In genomic region chr2:149896337-149896736, GRCm38 (mm10) we compare ENCODE assay signal across 22 mouse cellular contexts.
"Had no signal": no experiment of that assay in that cellular context is flagged by ENCODE, and none has a peak within 500 bp of the region (broad histone marks: within the 10 kb centered on the region; RNA-seq: fewer than 3 reads in every experiment).

No protein-coding gene starts in this region.

- H3K9ac ChIP-seq: embryonic facial prominence, embryonic 12.5 days; embryonic facial prominence, embryonic 13.5 days; embryonic facial prominence, embryonic 15.5 days; forebrain, embryonic 12.5 days; forebrain, embryonic 13.5 days; forebrain, embryonic 15.5 days; forebrain, postnatal 0 days had no signal

- H3K9me3 ChIP-seq: embryonic facial prominence, embryonic 10.5 days; embryonic facial prominence, embryonic 12.5 days; embryonic facial prominence, embryonic 13.5 days; embryonic facial prominence, embryonic 15.5 days; forebrain, embryonic 10.5 days; forebrain, embryonic 12.5 days; forebrain, embryonic 13.5 days; forebrain, embryonic 15.5 days; heart, embryonic 10.5 days had no signal

- H3K4me2 ChIP-seq: embryonic facial prominence, embryonic 12.5 days; embryonic facial prominence, embryonic 13.5 days; embryonic facial prominence, embryonic 15.5 days; forebrain, embryonic 12.5 days; forebrain, embryonic 13.5 days; forebrain, embryonic 15.5 days had no signal

- H3K27ac ChIP-seq: embryonic facial prominence, embryonic 10.5 days; embryonic facial prominence, embryonic 12.5 days; embryonic facial prominence, embryonic 13.5 days; embryonic facial prominence, embryonic 15.5 days; forebrain, embryonic 10.5 days; forebrain, embryonic 12.5 days; forebrain, embryonic 13.5 days; forebrain, embryonic 15.5 days; heart, adult 2 months; heart, embryonic 10.5 days had no signal

- H3K4me1 ChIP-seq: embryonic facial prominence, embryonic 13.5 days; embryonic facial prominence, embryonic 15.5 days; heart, embryonic 10.5 days had no signal

- H3K4me3 ChIP-seq: embryonic facial prominence, embryonic 10.5 days; embryonic facial prominence, embryonic 12.5 days; embryonic facial prominence, embryonic 13.5 days; embryonic facial prominence, embryonic 15.5 days; erythroblast, embryonic 14.5 days; forebrain, embryonic 10.5 days; forebrain, embryonic 12.5 days; forebrain, embryonic 13.5 days; forebrain, embryonic 15.5 days; heart, adult 2 months; heart, embryonic 10.5 days had no signal

- H3K36me3 ChIP-seq: embryonic facial prominence, embryonic 10.5 days; embryonic facial prominence, embryonic 12.5 days; embryonic facial prominence, embryonic 13.5 days; embryonic facial prominence, embryonic 15.5 days; forebrain, embryonic 10.5 days; forebrain, embryonic 12.5 days; forebrain, embryonic 15.5 days; heart, embryonic 10.5 days had no signal

- DNase-seq: cerebellum, adult 9-10 months; cerebellum, adult 9-11 months; cerebellum, postnatal 10 days; cerebellum, postnatal 14 days; cerebellum, postnatal 25 days; embryo, embryonic 11 days; forebrain, postnatal 0 days; gastrocnemius, postnatal 10 days; gastrocnemius, postnatal 14 days; gastrocnemius, postnatal 25 days; gastrocnemius, postnatal 36 days; heart, adult 2 months had no signal

- H3K27me3 ChIP-seq: embryonic facial prominence, embryonic 12.5 days; embryonic facial prominence, embryonic 13.5 days; embryonic facial prominence, embryonic 15.5 days; forebrain, embryonic 12.5 days; forebrain, embryonic 13.5 days; forebrain, embryonic 15.5 days had no signal
